Mouse (Mus musculus) heart, embryonic 11.5 days (tissue): ENCODE results near the gene Phf24. TPM values are rescaled to one million over a fixed set of nuclear protein-coding genes. Genes with fewer than 3 reads are reported as not detected.

Source experiments
- ATAC-seq: fragments of 200-750 bp; cut with Nextera tagmentation; replicated peaks from 2 replicates; pipeline ENCODE4 v1.8.0; 2017; ENCODE audit warnings: moderate library complexity; ENCODE audit not compliant: insufficient number of reproducible peaks, low FRiP score, low TSS enrichment
- H3K27ac ChIP-seq: fragments of 300-500 bp; sonication (generic); 2 replicates; pipeline ENCODE4 v1.5.1; 2014; ENCODE audit warnings: mild to moderate bottlenecking, low read depth, low read length
- H3K27me3 ChIP-seq: fragments of 300-500 bp; sonication (generic); 2 replicates; pipeline ENCODE4 v1.6.1; 2014; ENCODE audit warnings: mild to moderate bottlenecking, low read length, mixed read lengths; ENCODE audit not compliant: control insufficient read depth, insufficient read depth
- H3K36me3 ChIP-seq: fragments of 300-500 bp; sonication (generic); 2 replicates; pipeline ENCODE4 v1.6.1; 2014; ENCODE audit warnings: mild to moderate bottlenecking, low read length, moderate library complexity, mixed read lengths; ENCODE audit not compliant: control insufficient read depth, insufficient read depth
- H3K4me1 ChIP-seq: fragments of 300-500 bp; sonication (generic); 2 replicates; pipeline ENCODE4 v1.6.1; 2014; ENCODE audit warnings: low read length; ENCODE audit not compliant: control insufficient read depth, insufficient read depth
- H3K4me2 ChIP-seq: fragments of 300-500 bp; sonication (generic); 2 replicates; pipeline ENCODE4 v1.6.1; 2014; ENCODE audit warnings: mild to moderate bottlenecking, moderate library complexity
- H3K4me3 ChIP-seq: fragments of 300-500 bp; sonication (generic); 2 replicates; pipeline ENCODE4 v1.5.1; 2014; ENCODE audit warnings: low read depth, low read length
- H3K9ac ChIP-seq: fragments of 300-500 bp; sonication (generic); 2 replicates; pipeline ENCODE4 v1.6.1; 2014; ENCODE audit warnings: mild to moderate bottlenecking, low read depth, low read length, moderate library complexity
- H3K9me3 ChIP-seq: fragments of 300-500 bp; sonication (generic); replicated peaks from 2 replicates; pipeline ENCODE4 v1.6.1; 2016; ENCODE audit warnings: low read length; ENCODE audit not compliant: control insufficient read depth
- WGBS: fragments of 180-500 bp; shearing (Covaris S2); extraction: QIAGEN DNeasy Blood & Tissue Kit; methylation state at CpG from one replicate; pipeline ENCODE4 v1.1.7; 2014; ENCODE audit not compliant: insufficient replicate concordance; 5-methylcytosine and 5-hydroxymethylcytosine counted together
- polyA plus RNA-seq: library from polyadenylated mRNA; unstranded; fragments of >200 nt; fragmentation: Nextera tagmentation; extraction: Ambion mirVana; gene quantifications from 2 replicates; pipeline ENCODE4 v1.2.1, GENCODE M21; 2014

Gene Phf24
- polyA plus RNA-seq, 1 experiment from 2014 or later = 2.4 TPM

DNA sequence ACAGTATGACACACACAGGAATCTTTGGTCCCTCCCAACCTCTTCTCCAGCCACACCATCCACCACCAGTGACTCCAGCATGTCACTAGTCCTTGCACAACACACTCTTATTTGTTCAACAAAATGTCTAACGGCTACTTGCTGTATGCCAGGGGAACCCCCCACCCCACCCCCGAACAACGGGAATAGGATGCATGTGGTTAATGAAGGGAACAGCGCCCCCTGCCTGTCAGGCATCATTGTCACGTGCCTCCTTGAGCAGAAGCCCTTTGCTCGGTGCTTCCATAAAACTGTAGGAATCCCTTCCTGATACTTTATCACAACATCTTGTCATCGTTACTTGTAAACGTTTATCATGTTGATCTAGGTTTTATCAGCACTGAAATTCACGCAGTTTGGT is 14.3 kb upstream of the Phf24 start:
- H3K4me3 ChIP-seq = no peak overlapping the region
- H3K27ac ChIP-seq = no peak overlapping the region
- 48% methylated on average over 9 of the region's 9 CpGs for WGBS
- H3K9ac ChIP-seq = no peak overlapping the region
- no peak for ATAC-seq
- H3K4me2 ChIP-seq = no peak overlapping the region
- H3K4me1 ChIP-seq = no peaks in the 10 kb centered on the region
- no peaks in the 10 kb centered on the region for H3K36me3 ChIP-seq
- no peaks in the 10 kb centered on the region for H3K9me3 ChIP-seq
- no peaks in the 10 kb centered on the region for H3K27me3 ChIP-seq

DNA sequence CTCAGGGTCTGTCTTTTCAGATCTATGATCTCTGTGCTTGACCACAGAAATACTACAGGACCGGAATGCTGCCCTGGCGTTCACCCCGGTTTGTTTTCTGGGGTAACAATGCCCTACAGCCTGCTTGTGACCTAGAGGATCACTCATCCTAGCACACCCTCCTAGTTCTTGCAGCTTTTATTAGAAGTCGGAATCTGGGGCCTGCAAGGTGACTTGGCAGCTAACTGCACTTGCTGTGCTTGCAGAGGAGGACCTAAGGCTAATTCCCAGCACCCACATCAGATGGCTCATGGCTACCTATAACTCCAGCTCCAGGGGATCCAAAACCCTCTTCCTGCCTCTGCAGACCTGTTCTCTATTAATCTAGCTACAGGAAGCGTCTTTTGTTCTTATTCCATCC is 13.7 kb upstream of the Phf24 start:
- Histone ChIP-seq H3K27ac (no peak overlapping the region), H3K27me3 (no peaks in the 10 kb centered on the region), H3K36me3 (no peaks in the 10 kb centered on the region), H3K9ac (no peak overlapping the region), H3K4me1 (no peaks in the 10 kb centered on the region), H3K4me3 (no peak overlapping the region), H3K9me3 (no peaks in the 10 kb centered on the region), H3K4me2 (no peak overlapping the region)
- 75% methylated on average over 5 of the region's 5 CpGs for WGBS
- no peak for ATAC-seq

GRCm38 (mm10) chr4:42903942-42904341 is 12.5 kb upstream of the Phf24 start:
- H3K9me3 ChIP-seq = no peaks in the 10 kb centered on the region
- no peak overlapping the region for H3K27ac ChIP-seq
- H3K4me3 ChIP-seq = no peak overlapping the region
- no peak overlapping the region for H3K9ac ChIP-seq
- WGBS = 79% methylated on average over 1 of the region's 1 CpGs
- no peak overlapping the region for H3K4me2 ChIP-seq
- ATAC-seq = no peak
- H3K27me3 ChIP-seq = no peaks in the 10 kb centered on the region
- H3K36me3 ChIP-seq = no peaks in the 10 kb centered on the region
- no peaks in the 10 kb centered on the region for H3K4me1 ChIP-seq

GRCm38 (mm10) chr4:42904523-42904922 is 11.9 kb upstream of the Phf24 start:
- Histone ChIP-seq H3K4me1 (no peaks in the 10 kb centered on the region), H3K27ac (no peak overlapping the region), H3K4me2 (no peak overlapping the region), H3K4me3 (no peak overlapping the region), H3K27me3 (no peaks in the 10 kb centered on the region), H3K9me3 (no peaks in the 10 kb centered on the region), H3K36me3 (no peaks in the 10 kb centered on the region), H3K9ac (no peak overlapping the region)
- 91% methylated on average over 3 of the region's 3 CpGs for WGBS
- ATAC-seq = no peak

GRCm38 (mm10) chr4:42904966-42905365 is 11.5 kb upstream of the Phf24 start:
- no peak for ATAC-seq

GRCm38 (mm10) chr4:42913391-42913790 is 3.1 kb upstream of the Phf24 start:
- Histone ChIP-seq H3K27me3 (peaks cover 48% of the 10 kb centered on the region), H3K36me3 (no peaks in the 10 kb centered on the region), H3K4me1 (no peaks in the 10 kb centered on the region; the same call in 1 of the 2 replicates), H3K4me2 (no peak overlapping the region), H3K27ac (no peak overlapping the region), H3K9ac (no peak overlapping the region), H3K4me3 (no peak overlapping the region), H3K9me3 (no peaks in the 10 kb centered on the region)
- ATAC-seq = no peak
- WGBS = 35% methylated on average over 10 of the region's 10 CpGs

More at GRCm38 (mm10) chr4:42904966-42905365, 11.5 kb upstream of the Phf24 start:
- Histone ChIP-seq H3K9me3 (no peaks in the 10 kb centered on the region), H3K4me3 (no peak overlapping the region), H3K36me3 (no peaks in the 10 kb centered on the region), H3K4me1 (no peaks in the 10 kb centered on the region), H3K9ac (no peak overlapping the region), H3K4me2 (no peak overlapping the region), H3K27me3 (no peaks in the 10 kb centered on the region), H3K27ac (no peak overlapping the region)
- 79% methylated on average over 6 of the region's 6 CpGs for WGBS

DNA sequence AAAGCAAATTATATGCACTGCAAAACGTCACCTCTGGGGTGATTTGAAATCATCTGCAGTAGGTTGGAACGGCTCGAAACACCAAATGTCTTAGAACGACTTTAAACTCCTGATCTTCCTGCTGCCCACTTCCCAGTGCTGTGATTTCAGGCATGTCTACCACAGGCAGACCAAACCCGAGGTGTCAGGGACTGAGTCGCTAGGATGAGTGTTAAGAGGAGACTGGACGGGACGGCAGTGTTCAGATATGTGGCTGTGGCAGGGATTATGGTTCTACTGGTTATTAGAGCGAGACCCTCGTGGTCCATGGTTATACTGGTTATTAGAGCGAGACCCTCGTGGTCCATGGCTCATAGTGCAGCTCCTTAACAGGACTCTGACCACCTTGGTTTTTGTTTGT is 1.1 kb upstream of the Phf24 start:
- H3K27ac ChIP-seq = no peak overlapping the region
- no peak overlapping the region for H3K9ac ChIP-seq
- WGBS = 76% methylated on average over 12 of the region's 12 CpGs
- no peaks in the 10 kb centered on the region for H3K9me3 ChIP-seq
- ATAC-seq = no peak
- peaks cover 55% of the 10 kb centered on the region for H3K27me3 ChIP-seq
- no peak overlapping the region for H3K4me3 ChIP-seq
- H3K36me3 ChIP-seq = no peaks in the 10 kb centered on the region
- no peaks in the 10 kb centered on the region; the same call in 1 of the 2 replicates for H3K4me1 ChIP-seq
- H3K4me2 ChIP-seq = no peak overlapping the region

- Histone ChIP-seq H3K4me2 (no peak overlapping the region), H3K4me3 (no peak overlapping the region), H3K4me1 (no peaks in the 10 kb centered on the region; the same call in 1 of the 2 replicates), H3K9ac (no peak overlapping the region), H3K27ac (no peak overlapping the region), H3K36me3 (no peaks in the 10 kb centered on the region), H3K27me3 (peaks cover 55% of the 10 kb centered on the region), H3K9me3 (no peaks in the 10 kb centered on the region)
- no peak for ATAC-seq
- 93% methylated on average over 1 of the region's 1 CpGs for WGBS
These were observed 494 bp upstream of the Phf24 start for GRCm38 (mm10) chr4:42915966-42916365.

DNA sequence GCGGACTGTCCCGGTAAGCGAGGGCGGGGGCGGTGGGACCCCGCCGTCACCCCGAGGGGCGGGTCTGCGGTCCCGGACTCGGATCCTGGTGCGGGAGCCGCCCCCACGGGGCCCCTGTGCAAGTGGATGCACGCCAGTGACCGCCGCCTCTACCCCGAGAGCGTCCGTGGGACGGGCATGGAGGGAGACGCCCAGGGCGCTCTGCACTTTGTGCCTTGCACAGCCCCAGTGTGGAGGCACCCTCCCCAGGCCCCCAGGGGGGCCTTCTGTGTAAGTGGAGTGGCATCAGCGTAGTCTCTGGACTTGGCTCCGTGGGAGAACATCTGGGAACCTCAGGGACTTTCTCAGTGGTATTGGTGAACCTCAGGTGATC is 928 bp downstream of the Phf24 start:
- 0 out of 2 replicates have a peak, but pooled peaks have one; percentile 35 for ATAC-seq
- Histone ChIP-seq H3K9me3 (no peaks in the 10 kb centered on the region), H3K27me3 (peaks cover 58% of the 10 kb centered on the region), H3K4me3 (peak overlapping the region; percentile 67), H3K9ac (peak overlapping the region; percentile 77), H3K27ac (no peak overlapping the region), H3K4me1 (no peaks in the 10 kb centered on the region; the same call in 1 of the 2 replicates), H3K4me2 (peak overlapping the region; percentile 91), H3K36me3 (no peaks in the 10 kb centered on the region)
- 2% methylated on average over 26 of the region's 26 CpGs for WGBS
